Mouse (Mus musculus) embryo, embryonic 9.5 days (tissue): ENCODE measurements around the gene Zfp708.
A peak's percentile ranks its signal among the peaks of the same experiment; 100 is the strongest.
"Not testable (repeated sequence)": the region's sequence is repeated elsewhere in the genome, so short reads cannot be mapped to it uniquely, and the experiment has no call there.

Experiments used
- DNase-seq: peaks from one replicate; pipeline ENCODE4 v3.0.0-alpha.2; 2017; ENCODE audit errors: extremely low spot score

The Zfp708 gene

DNA sequence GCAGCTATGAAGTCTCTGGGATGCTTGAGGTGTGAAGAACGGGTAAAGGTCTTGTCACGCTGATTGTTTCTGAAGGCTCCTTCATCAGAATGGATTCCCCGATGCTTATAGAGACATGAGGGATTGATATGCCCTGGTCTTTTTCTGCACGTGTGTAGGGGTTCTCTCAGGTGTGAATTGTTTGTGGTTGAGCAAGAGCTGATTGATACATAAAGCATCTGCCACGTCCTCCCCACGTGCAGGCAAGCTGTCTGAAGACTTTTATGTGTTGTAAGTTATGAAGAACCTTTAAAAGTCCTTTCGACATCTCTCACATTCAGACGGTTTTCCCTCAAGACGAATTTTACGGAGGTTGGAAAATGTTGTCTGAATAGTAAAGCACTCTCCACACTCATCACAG is at the start of gene Zfp708:
Gene Zfp708 (minus strand): TSS at position 101 of the 400 bp plus-strand sequence.
- no peak for DNase-seq

DNA sequence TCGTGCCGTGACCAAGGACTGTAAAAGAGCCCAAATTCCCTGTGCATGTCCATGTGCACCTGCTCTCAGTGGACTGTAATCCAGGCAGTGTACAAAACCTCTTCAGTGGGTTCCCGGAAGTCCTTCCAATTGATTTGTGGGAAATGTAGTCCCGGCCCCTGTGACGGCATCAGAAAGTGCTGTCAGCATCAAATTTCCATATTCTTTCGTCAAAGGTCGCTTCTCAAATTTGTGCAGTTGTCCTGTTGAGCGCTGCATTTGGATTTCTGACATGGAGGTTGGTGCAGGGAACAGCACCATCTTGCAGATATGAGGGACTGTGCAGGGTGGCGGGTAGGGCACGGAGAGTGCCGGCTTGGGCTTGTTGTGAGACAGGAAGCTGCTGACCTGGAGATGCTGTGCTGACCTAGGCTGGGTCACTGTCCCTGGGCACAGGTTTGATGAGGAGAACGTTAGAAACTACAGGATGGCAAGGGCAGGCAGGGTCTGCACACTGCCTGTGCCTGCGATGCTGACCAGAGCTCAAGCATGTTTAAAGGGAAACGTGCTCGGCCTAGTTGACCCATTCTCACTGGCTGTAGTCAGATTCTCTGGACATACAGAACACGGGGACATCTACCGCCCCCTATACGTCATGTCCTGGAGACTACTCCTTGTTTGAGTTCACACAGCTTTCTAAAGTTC is 30.4 kb upstream of the Zfp708 start:
- peak; percentile 84 for DNase-seq

DNA sequence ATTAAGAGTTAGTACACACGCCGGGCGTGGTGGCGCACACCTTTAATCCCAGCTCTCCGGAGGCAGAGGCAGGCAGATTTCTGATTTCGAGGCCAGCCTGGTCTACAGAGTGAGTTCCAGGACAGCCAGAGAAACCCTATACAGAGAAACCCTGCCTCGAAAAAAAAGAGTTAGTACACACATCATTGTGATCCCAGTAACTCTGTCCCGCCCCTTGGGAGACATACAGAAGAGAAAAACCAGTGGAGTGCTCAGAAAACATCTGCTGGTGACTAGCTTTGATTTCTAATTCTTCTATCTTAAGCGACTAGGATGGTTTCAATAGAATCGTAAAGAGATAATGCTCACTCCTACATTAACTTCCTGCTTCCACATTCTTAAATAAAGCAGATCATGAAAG is 29.7 kb upstream of the Zfp708 start:
- not testable (repeated sequence) for DNase-seq

DNA sequence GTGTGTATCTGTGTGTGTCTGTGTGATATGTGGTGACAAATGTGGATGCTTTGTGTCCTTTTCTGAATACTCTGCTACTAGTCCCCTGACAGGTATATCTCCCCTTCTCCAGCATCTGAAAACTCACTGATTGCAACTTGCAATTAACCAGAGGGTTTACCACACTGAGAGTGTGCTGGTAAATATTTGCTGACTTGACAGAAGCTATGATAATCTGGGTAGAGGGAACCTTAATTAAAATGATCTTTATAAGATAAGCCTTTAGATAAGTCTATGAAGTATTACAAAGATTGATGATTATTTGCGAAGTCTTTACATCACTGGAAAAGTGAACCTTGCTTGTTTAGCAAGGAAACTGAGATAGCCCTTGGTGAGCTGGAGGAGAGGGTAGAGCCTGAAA is 26.7 kb upstream of the Zfp708 start:
- DNase-seq: no peak

DNA sequence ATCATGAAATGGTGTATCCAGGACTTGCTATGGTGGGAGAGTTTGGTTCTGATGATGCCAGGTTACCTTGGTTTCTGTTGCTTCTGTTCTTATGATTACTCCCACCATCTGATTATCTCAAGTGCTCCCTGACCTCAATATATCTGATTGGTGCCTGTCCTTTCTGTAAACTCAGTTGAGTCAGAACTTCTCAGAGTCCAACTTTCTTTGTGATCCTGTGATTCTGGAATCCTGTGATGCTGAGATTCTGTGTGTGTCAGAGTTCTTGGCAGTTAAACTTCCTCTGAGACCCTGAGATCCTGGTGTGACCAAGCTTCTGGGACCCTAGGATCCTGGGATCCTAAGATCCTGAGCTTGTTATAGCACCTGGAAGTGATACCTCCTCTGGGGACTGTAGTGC is 23.6 kb upstream of the Zfp708 start, which contains the start of gene Zfp759:
Gene Zfp759 (plus strand): TSS at position 301 of the 400 bp plus-strand sequence.
- DNase-seq: not testable (repeated sequence)

DNA sequence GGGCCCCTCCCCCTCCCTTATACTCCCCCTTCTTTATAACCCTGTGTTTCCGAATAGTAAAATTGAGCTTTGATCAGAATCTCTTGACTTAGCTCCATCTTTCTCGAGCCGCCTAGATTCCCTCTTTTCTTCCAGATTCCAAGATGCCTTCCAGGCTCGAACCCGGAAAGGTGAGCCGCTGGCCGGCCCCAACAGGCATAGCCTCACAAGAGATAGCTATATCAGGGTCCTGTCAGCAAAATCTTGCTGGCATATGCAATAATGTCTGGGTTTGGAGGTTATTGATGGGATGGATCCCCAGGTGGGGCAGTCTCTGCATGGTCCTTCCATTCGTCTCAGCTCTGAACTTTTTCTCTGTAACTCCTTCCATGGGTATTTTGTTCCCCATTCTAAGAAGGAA is 18.4 kb upstream of the Zfp708 start, which contains the start of gene Rslcan18:
Gene Rslcan18 (minus strand): TSS at position 101 of the 400 bp plus-strand sequence.
- DNase-seq: not testable (repeated sequence)

DNA sequence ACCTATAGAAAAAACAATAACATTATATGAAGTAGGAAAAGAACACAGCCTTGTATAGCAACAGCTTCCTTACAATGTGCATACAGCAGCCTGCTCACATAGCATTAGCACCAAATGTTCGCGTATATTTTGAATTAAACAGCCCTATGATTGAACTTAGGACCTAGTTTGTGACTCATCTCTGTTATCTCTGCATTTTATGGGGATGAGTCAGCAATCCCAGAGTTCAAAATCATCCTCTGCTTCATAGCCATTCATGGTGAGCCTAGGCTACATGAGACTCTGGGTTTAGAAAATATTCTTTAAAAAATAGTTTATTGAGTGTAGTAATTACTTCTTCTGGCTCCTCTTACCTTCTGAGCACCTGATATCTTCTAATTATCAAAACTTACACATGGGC is 15.5 kb upstream of the Zfp708 start:
- DNase-seq: no peak

DNA sequence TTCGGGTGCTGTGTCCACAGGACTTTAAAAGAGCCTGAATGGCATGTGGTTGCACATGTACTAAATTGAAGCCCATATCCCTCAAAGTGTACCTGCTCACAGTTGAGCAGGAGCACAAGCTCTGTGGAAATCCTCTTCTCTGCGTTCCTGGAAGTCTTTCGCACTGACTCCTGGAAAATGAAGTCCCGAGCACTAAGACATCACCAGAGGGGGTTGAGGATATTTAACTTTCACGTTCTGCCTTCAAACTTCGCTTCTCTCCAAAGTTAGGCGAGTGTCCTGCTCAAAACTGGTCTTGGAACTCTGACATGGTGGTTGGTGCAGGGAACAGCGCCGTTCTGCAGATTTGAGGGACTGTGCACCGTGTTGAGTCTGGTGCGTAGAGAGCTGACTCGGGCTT is 14.3 kb upstream of the Zfp708 start:
- DNase-seq: no peak

DNA sequence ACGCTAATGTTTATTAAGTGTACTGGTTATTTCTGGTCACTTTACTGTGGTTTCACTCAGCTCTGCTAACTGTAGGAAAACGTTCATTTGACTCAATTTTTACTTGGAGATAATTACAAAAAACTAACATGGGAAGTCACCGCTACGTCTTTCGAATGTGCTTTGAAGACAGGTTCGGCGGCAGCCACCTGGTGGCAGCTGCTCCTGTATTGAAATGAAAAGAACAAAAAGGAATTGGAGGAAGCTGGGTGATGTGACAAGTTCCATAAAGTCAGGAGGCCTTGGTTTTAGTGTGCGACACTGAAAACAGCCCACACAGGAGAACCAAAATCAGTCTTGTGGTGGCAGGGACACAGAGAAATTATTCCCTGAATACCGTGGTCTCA is 11.0 kb upstream of the Zfp708 start:
- DNase-seq: no peak

DNA sequence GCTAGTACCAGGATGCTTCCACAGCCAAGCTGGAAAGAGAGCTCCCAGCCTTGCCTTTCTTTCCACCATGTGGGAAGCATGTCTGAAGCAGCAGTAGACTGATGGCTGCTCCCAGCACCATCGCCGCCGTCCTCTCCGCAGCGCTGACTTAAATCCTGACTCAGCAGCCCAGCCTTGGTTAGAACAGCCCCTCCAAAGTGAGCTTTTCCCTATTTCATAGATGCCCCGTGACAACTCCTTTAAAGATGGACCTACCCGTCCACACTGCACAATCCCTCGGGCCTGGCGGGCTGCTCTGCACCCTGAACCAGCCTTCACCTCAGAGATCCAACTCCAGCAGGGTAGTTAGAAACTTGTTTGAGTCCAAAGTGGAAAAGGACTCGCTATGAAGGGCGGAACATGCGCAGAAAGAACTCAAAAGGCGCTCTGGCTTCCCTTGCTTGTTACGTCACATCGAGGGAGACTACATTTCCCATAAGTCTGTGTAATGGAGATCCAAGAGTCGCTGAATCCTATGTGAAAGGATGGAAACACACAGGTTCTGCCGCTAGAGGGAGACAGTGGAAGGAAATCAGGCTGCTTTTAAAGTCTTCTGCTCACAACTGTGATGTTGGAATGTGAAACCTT is 10.5 kb upstream of the Zfp708 start, which contains the start of gene Gm28557:
Gene Gm28557 (minus strand): TSS at position 411 of the 627 bp plus-strand sequence.
- peak; percentile 91 for DNase-seq

DNA sequence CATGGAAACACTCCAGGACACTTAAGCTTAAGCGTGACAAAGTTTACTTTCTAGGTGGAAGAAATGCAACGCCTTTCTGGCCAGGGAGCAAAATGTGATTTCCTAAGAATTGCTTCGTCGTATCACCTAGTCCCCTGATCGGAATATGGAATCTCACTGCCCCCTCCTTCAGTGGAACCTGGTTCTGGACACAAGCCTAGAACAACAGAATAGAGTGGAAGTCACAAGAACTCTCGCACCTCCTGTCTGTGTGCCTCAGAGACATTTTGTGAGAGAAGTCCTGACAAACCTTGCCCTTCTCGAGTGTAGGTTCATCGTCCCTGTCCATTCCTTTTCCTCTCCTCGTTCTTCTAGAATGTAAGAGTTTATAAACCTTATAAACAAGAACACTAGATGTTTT is 9.9 kb upstream of the Zfp708 start:
- no peak for DNase-seq

DNA sequence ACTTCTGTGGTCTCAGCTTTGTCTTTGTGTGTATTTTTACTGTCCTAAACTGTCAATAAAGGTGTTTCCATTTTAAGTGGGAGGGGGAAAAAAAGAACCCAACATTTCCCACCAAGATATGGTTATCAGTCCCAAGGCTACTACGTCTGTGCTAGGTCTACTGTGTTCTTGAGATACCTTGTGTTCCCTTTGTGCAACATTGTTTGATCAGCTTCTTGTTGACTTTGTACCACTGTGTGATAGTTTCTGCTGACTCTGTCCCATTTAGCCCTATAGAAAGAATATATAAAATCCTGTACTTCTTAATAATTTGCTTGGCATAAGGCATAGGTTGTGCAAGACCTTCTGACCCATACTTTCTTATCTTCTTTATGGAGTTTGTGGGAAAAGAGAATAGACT is 7.6 kb downstream of the Zfp708 start:
- no peak for DNase-seq

DNA sequence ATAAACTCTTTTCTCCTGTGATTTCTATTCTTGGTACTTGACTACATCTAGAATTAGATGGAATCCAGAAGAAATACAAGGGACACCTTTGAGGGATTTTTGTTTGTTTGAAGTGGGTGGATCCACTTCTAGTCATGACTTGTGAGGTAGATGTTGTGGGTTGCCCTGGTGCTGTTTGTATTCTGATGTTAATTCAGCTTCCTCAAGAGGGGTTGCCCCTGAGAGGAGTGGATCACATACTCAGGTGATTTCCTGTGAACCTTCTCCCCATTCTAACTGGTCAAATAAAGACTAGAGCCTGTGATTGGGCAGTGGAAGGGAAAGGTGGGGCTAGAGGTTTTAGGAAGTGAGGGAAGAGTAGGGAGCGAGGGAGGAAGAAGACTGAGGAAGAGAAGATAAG is 15.8 kb downstream of the Zfp708 start:
- no peak for DNase-seq

DNA sequence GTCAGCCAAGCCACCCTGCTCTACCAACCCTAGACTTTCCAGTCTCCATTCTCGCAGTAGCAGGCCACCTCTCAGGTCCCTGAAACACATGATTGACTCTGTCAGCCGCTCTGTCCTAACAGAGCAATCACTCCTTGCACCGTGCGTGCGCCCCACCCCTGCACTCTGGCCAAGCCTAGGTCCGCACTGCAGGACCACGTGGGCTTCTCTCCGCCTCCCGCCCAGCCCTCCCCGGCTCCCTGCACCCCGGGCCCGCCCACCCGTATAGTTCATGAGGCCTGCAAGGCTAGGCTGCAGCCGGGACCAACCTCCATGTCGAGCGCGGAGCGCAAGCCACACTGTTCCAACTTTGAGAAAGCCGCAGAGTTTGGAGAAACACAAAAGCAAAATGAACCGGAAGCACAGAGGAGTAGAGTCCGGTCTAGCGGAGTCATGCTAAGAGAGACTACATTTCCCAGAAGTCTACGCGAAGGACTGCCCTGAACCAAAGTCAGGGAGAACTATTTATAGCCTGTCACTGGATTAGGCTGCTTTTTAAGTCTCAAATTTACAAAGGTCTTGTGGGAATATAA is 16.5 kb downstream of the Zfp708 start:
- peak; percentile 87 for DNase-seq

DNA sequence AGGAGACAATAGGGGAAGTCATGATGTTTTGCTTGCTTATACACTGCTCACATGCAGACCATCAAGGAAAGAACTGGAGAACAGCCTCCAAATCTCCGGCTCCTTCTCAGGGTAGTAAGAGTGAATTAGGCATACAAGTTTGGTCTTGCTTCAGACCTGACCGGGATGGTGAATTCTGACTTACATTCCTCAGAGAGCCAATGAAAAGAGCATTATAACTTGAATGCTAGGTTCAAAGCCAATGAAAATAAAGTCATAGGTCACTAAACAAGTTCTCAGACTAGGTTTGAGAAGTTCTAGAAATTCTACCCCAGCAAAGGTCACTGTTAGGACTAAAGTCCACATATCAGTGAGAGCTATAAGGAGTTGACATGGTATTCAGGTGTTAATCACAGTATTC is 20.5 kb downstream of the Zfp708 start:
- DNase-seq: no peak

DNA sequence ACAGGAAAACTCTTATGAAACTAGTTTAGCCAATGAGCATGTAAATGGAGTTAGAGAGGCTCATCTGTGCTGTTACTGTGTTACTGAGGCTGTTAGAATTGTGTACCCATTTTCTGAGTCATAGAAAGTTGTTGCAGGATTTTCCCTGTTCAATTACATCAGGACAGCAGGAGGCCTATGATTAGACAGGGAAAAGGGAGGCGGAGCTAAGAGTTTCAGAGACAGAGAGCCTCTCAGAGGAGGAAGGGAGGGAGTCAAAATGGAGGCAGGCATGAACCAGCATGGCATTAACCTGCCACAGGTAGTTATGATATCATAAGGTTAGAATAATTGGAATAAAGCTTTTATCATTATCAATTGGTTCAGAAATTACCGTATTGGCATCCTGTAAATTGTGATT is 25.0 kb downstream of the Zfp708 start:
- no peak for DNase-seq

DNA sequence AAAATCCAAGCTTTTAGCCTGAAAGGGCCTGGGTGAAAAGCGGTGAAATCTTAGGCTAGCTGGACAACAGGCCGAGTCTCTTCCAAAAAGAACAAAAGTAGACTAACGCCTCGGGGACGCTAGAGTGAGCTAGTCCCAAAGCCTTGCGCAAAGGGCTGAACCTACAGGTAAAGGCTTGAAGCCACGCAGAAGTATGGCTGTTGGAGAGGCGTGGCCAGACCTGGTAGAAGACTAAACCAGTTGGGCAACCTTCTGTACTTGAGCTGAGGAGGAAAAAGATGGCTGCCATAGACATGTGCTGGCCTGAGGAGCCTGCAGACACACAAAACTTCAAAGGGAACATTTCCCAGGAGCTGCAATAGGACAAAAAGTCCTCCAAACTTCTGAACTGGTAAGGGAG is 32.4 kb downstream of the Zfp708 start:
- no peak for DNase-seq

DNA sequence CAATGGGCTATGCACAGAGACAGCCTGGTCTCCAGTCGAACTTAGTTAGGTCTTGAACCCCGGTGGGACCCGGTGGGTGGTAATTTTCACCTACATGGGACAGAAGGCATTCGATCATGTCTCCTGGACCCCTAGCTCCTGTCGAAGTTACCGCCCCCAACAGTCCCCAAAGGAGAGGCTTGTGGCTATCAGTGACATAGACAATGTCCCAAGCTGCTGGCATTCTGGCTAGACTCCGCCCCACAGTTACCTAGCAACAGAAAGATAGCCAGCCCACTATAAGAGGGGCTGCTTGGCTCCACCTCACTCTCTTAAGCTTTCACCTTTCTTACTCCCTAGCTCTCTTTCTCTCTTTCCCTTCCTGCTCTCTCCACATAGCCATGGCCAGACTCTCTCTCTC is 35.3 kb downstream of the Zfp708 start:
- DNase-seq: no peak

DNA sequence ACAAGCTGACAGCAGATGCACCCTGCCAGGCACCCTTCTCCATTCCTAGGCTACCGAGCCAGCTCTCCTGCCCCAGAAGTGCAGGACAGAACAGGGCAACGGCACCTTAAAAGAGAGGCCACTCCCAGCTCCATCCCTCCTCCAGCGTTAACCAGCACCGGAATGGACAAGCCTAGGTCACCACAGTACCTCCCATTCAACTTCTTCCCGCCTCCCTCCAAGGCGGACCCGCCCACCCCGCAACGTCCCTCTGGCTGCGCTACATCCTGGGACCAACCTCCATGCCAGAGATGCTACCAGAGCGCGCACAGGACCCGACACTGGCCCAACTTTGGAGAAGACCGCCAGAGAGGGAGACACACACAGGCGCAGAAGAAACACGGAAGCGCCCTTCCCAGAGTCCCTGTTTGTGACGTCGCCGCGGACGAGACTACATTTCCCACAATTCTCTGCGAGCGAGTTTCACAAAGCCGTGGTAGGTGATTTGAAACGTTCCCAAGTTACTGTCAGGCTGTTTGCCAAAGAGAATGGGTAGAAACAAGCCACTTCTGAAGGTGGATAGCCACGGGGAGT is 36.9 kb downstream of the Zfp708 start, which contains the start of gene Zfp712:
Gene Zfp712 (minus strand): TSS at position 385 of the 573 bp plus-strand sequence.
- DNase-seq: peak; percentile 90

DNA sequence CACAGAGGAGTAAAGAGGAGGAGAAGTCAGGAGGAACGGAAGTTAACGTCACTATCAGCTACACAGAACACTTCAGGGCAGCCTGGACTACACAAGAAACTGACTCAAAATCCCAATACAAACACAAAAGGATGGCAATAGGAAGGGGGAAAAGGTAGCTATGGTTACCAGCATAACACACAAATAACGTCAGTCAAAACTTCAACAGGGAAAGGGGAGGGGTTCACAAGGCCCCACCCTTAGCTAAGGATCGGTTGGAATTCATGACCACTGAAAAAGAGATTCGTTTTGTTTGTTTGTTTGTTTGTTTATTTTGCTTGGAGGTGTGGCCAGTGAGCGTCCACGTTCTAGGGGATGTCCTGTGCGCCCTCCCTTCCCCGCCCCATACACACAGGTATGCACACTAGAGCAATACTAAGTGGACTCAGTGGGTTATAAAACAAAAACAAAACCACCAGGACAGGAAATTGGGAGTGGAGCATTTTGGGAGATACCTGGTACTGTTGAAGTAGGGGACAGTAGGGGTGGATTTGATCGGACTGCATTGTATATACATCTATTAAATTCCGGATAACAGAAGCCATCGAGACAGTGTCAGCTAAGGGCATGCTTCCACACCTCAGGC is 37.5 kb downstream of the Zfp708 start:
- peak; percentile 12 for DNase-seq
